Mouse (Mus musculus): ENCODE data around the gene Etl4.

DNA sequence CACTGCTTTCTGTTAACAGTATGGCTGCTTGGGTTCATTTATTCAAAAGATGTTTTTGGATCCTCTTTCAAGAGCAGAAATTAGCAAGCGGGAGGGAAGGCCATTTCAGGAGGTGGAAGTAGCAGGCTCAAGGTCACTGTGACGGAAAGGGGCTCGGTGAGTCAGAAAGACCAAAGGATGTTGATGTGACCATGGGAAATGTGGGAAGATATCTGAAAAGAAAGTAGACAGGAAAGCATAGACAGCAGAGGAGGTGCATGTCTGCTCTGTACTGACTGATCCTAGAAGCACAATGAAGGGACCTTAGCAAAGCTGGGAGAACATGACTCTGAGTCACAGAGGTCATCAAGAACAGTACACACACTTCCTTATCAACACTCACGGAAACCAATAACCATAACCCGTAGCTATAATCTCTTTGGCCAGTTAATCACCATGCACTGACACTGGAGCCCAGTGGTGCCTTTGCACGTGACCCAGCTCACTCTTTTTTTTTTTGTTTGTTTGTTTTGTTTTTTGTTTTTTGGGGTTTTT is 866.7 kb downstream of the Etl4 start:
- TF ChIP-seq EP300 (IDR thresholded peaks at IDR 0.05; ENCODE audit: low read depth) = no peak
- no peak for TF ChIP-seq CTCF (IDR thresholded peaks at IDR 0.05; ENCODE audit: low read depth)

All from heart, postnatal 0 days (tissue).